Mouse (Mus musculus) right cerebral cortex, adult 18-20 months (tissue): Measurements from ENCODE around the gene Cacng6.
"Not testable (repeated sequence)": the region's sequence is repeated elsewhere in the genome, so short reads cannot be mapped to it uniquely, and the experiment has no call there.

Experiments used
- DNase-seq: peaks from one replicate; pipeline ENCODE4 v3.0.0; 2022; ENCODE audit warnings: mixed read lengths

Cacng6 gene

DNA sequence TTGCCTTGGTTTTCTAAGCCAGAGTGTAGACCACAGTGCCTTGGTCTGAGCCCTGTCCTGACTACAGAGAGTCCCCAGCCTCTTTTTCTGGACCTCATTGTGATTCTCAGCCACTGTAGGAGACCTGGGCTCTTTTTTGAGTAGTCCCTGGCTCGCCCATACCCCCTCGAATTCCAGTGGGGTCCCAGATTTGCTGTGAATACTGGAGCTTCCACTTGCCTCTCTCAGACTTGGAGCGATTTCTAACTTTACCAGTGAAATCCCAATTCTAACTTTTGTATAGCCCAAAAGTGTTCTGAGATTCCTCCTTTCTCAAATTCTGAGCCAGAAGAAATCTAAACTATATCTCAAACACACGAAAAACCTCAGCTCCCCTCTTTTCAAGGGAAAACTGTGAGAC, at the start of gene Cacng6:
Cacng6 (plus strand) TSS at position 301 of the 400 bp plus-strand sequence.
- no peak for DNase-seq

DNA sequence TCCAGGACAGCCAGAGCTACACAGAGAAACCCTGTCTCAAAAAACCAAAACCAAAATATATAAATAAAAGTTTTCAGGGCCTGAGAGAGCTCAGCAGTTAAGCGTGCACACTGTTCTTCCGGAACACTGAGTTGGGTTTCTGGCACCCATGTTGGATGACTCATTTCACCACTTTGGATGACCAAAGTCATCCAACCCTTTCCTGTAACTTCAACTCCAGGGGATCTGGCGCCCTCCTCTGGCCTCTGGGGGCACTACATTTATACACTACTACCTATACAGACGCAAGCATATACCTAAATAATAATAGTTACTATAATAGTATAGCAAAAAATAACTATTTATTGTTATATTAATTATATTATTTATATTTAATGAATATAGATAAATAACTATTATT, 47.2 kb upstream of the Cacng6 start:
- DNase-seq = no peak

DNA sequence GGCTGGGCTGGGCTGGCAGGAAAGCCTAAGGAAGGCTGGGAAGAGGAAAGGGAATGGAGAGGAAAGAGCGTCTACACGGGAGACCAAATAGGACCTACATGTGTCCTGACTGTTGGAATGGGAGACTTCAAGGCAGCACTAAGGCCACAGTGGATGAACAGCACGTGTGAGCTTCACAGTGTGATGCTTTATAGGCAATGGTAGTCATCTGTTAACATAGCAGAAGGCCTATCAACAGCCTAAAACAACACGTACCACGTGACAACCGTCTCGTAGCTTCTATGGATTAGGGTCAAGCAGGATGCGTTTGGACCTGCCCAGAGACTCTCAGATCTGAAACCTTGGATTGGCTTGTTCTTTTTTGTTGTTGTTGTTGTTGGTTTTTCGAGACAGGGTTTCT, 41.9 kb upstream of the Cacng6 start:
- no peak for DNase-seq

DNA sequence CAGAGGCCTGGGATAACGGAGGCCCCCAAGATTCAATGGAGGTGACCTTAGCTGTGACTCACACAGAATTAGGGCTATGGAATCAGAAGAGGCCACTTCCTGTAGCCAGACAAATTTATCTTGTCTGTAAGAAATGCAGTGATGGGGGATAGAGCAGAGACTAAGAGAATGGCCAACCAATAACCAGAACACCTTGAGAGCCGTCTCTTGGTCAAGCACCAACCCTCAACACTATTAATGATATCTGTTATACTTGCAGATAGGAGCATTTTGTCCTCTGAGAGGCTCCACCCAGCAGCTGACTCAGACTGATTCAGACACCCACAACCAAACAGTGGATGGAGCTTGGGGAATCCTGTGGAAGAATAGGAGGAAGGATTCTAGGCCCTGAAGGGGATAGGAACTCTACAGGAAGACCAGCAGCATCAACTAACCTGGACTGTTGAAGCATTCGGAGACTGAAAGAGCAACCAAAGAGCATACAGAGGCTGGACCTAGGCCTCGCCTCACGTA, 39.1 kb upstream of the Cacng6 start:
- DNase-seq = no peak

DNA sequence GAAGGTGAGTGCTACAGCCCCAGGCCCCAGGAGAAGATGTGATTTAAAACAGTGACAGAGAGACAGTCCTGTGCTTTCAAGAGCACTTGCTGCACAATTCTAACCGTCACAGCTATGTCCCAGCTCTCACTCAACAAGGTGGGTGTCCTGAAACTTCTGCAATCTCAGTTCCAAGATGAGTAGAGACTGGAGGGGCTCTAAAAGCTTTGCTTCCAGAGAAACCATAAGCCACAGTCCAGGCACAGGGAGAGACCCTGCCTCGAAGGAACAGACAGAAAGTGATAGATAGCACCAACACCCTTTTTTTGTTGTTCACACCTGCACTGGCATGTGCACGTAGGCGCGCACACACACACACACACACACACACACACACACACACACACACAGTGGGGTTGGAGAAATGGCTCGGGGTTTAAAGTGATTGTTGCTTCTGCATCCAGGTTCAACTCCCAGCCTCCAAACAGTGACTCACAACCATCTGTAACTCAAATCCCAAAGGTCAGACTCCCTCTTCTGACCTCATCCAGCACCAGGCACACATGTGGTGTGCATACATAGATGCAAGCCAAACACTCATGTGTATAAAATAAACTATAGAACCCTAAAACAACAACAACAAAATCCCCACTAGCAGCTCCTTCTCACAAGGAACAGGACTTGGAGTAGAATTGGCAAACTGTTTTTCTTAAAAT, 37.8 kb upstream of the Cacng6 start:
- no peak for DNase-seq

DNA sequence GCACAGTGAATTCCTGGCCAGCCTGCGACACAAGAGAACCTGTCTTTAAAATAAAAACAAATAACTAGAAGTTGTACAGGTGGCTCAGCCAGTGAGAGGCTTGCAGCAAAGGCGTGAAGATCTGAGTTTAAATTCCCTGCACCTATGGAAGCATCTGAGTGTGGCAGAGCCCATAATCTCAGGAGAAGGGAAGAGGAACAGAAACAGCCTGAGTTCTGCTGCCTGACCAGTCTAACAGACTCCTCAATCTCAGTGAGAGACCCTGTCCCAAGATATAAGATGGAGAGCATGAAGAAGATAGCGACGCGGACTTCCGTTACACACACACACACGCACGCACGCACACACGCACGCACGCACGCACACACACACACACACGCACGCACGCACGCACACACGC, 36.2 kb upstream of the Cacng6 start:
- DNase-seq = no peak

DNA sequence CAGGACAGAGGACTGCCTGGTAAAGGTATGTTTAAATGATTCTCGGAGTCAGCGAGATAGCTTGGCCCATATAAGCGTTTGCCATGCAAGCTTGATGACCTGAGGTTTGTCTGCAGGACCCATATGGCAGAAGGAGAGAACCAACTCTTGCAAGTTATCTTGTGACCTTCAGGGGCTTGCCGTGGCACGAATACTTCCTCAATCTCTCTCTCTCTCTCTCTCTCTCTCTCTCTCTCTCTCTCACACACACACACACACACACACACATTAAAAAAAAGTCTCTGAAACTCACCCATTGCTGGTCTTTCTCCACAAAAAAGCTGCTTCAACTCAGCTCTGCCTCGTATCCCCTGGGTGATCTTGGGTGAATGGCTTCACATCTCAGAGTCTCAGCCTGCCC, 35.1 kb upstream of the Cacng6 start:
- DNase-seq = no peak

DNA sequence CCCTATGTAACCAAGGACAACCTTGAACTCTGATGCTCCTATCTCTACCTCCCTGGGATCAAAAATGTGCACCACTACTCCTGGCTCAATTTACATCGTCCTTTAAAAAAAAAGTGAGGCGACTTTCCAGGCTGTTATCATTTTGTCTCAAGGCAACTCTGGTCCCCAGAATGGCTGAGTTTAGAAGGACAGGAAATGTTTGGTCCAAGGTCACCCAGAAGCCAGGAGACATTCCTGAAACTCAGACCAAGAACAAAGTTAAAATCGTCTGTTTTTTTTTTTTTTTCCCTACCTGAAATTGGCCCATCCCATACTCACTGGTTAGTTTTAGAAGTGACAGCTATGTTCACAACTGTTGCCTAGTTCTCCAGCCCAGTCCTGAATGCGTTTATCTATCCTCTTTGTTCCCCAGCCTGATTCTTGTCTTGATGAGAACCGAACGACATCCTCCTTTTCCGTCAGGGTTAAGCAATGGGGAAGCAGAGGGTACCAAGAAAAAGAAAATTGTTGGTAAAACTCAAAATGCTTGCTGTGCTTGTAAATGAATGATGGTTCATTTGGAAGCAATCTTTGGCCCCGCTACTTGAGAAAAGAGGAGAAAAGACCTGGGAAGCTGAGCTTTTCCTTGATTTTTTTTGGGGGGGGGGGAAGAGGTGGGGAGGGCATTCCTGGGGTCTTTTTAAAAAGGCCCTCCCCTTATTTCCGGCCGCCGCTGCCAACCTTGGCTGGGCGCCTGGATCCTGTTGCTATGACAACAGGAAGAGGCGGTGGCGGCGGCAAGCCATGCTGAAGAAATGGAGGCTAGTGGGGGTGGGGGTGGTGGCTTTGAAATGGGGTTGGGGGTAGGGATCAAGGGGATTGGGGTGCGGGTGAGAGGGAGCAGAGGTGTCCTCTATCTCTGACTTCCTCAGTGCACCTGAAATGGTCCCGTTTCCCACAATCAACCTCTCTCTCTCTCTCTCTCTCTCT, 34.3 kb upstream of the Cacng6 start:
- DNase-seq = peak; percentile 79

DNA sequence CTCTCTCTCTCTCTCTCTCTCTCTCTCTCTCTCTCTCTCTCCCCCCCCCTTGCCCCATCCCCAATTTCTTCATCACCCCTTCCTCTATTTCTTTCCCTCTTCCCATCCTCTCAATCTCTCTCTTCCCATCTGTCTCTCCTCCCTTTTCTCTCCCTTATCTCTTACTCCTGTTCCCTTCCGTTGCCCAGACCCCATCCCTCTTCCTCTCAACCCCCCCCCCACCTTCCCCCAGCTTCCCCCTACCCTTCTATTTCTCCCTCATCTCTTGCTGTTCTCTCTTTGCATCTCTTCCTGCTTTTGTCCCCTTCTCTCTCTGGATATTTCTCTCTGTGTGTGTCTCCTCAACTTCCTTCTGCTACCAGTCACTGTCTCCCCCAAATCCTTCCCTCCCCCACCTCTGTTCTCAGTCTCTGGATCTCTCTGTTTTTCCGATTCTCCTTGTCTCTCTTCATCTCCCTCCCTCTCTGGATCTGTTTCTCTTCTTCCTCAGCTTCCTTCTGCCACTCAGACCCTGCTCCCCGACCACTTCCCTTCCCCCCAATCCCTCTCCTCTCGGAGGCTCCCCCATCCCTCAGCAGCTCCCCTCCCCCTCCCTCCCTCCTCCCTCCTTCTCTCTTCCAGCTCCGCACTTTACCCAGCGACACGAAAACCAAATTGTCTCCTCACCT, 33.4 kb upstream of the Cacng6 start, which contains the start of gene Cacng8:
Cacng8 (plus strand) TSS at position 271 of the 668 bp plus-strand sequence.
- no peak for DNase-seq

DNA sequence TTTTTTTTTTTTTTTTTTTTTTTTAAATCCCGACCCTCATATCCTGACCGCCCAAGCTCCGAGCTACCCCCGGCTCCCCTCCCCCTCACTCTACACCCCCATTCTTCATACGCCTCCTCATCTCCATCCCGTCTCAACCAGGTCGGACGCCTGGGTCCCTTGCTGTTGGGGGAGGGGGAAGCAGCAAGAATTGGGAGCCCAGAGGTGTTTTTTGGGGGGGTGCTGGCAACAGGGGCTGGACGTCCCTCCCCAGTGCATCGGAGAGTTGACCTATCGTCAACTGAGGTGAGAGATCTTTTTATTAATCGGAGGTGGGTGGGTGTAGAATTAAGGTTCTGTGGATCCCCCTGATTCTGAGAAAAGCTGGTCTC, 32.9 kb upstream of the Cacng6 start:
- no peak for DNase-seq

DNA sequence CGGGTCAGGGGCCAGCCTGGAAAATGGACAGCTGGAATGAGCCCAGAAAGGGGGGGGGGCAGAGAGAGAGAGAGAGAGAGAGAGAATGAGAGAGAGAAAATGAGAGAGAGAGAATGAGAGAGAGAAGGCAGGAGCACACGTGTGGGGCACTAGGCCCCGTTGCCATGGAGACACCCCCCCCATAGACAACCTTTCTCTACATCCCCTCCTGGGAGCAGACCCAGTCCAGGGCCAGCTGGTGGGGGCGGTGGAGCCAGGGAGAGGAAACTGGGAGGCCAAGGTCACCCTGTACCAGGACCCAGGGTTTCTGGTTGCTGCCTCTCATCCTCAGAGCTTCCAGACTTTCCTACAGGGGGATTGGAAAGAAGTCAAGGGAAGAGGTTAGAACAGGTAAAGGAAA, 32.2 kb upstream of the Cacng6 start:
- DNase-seq = no peak

DNA sequence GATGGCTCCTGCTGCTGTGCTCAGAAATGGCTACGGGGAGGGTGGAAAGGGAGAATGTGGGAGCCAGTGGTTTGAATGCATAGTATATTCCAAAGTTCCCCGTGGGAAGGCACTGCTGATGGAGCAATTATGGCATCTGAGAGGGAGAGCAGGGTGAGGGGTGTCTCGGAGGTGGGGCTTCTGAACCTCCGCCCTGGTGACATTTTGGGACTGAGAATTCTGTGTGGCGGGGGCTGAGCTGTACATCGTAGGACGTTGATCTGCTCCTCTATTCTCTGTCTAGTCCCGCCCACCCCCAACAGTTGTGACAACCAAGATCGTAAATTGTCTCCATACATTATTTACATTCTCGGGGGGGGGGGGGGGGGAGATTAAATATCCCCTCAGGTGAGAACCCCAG, 26.6 kb upstream of the Cacng6 start:
- DNase-seq = no peak

DNA sequence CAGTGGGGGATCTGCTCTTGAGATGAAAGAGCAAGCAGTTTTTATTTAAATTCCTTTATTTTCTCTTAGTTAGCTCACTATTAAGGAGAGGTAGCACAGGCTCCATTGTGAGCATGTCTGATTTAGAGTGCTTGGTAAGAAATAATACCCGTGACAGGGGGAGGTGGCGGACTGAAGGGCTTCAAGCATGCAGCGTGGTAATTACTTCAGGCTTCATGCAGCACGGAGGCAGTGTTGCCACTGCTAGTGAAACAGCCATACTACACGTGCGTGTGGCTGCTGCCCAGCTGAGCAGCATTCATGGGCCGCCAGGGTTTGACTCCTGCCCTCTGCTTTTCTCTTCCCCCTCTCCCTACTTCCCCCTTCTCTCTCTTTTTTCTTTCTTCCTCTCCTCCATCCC, 26.2 kb upstream of the Cacng6 start:
- no peak for DNase-seq

DNA sequence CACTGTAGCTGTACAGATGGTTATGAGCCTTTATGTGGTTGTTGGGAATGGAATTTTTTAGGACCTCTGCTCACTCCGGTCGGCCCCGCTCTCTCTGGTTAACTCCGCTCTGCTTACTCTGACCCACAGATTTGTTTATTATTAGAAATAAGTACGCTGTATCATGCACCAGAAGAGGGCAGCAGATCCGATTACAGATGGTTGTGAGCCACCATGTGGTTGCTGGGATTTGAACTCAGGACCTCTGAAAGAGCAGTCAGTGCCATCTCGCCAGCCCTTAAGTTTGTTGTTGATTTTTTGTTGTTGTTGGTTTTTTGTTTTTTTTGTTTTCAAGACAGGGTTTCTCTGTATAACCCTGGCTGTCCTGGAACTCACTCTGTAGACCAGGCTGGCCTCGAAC, 25.6 kb upstream of the Cacng6 start:
- DNase-seq = not testable (repeated sequence)

DNA sequence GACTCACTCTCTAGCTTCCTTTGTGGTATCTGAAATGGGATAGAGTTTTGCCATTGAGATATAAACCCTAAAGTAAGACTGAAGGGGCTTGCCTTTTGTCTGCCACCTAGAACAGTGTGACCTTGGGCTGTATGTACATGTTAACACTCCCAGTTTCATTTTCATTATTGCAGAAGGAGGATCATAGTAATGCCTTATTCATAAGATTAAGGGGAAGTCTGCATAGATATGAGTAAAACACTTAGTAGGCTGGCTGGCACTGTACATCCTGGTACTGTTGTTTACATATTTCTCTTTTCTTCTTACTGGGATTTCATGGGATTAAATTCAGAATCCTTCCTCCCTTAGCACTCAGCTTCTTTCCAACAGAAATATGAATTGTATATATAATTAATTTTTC, 24.1 kb upstream of the Cacng6 start:
- no peak for DNase-seq

DNA sequence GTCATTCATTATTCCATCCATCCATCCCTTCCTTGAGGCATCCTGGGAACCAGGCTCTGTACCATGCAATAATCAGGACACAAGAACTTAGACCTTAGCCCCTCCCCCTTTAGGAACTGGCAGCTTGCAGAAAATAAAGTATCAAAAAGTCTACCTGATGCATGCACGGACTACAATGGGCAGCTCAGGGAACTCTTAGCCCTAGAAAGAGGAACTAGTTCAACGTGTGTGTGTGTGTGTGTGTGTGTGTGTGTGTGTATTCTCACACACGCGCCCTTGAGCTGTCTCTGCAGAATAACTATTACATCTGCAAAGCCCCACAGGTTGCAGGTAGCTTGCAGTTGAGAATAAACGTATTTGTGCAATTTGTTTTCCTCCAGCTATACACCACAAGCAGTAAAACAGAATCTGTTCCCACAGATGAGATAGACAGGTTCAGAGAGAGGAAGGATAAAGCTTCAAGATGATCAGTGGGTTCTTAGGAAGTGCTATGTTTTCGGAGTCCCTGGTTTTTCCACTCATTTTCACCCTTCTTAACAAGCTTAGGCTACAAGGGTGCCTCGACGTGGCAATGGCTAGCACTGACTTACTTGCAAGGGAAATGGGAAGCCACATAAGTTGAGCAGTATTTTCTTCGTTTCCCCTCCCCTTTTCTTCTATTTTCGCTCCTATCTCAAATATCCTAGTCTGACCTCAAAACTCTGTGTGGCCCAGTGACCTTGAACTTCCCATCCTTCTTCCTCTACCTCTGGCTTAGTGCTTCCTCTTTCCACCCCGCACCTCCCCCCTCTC, 14.1 kb upstream of the Cacng6 start:
- DNase-seq = no peak

DNA sequence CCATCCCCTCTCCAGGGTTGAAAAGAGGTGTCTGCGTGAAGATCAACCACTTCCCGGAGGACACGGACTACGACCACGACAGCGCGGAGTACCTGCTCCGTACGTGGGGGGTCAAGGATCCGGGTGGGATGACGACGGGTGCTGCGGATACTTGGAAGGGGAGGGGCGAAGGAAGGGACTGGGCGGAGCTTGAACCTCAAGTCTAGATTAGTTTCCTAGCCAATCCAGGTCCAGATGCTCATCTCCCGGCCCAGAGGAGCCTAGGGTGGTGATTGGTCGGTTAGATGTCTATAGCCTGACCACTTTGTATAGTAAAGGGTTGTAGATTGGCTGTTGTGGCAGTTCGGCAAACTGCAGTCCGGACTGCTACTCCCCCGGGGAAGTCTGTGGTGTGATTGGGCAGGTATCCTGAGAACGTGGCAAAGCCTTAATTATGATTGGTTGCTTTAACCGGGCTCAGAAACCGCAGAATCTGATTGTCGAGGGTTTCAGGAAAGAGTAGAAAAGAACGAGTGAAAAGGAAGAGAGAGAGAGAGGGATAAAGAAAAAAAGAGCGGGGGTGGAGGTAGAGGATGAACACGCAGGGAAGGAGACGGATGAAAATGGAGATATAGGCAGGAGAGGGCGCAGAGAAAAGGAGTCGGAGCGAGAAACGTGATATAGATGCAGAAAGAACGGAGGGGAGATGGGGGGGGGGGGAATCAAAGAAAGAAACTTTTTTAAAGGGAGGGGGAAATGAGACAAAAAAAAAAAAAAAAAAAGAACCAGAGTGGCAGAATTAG, 12.6 kb upstream of the Cacng6 start:
- peak; percentile 72 for DNase-seq

DNA sequence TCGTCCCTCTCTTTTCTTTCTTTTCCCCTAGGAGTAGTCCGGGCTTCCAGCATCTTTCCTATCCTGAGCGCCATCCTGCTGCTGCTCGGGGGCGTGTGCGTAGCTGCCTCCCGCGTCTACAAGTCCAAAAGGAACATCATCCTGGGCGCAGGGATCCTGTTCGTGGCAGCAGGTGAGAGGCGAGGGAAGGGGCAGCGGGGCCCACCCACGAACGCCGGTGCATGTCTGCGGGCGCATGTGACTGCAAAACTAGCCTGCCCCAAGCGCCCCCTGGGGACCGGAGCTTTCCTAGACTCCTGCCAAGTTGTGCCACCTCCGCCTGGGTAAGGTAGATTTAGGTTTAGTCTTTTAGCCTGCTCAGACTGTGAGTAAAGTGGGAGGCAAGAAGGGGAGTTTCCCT, 12.0 kb upstream of the Cacng6 start:
- DNase-seq = peak; percentile 70

DNA sequence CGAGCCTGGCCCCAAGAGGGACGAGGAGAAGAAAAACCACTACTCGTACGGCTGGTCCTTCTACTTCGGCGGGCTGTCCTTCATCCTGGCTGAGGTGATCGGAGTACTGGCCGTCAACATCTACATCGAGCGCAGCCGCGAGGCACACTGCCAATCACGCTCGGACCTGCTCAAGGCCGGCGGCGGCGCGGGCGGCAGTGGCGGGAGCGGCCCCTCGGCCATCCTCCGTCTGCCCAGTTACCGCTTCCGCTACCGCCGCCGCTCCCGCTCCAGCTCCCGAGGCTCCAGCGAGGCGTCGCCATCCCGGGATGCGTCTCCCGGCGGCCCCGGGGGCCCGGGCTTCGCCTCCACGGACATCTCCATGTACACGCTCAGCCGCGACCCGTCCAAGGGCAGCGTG, 9.1 kb upstream of the Cacng6 start:
- DNase-seq = no peak

DNA sequence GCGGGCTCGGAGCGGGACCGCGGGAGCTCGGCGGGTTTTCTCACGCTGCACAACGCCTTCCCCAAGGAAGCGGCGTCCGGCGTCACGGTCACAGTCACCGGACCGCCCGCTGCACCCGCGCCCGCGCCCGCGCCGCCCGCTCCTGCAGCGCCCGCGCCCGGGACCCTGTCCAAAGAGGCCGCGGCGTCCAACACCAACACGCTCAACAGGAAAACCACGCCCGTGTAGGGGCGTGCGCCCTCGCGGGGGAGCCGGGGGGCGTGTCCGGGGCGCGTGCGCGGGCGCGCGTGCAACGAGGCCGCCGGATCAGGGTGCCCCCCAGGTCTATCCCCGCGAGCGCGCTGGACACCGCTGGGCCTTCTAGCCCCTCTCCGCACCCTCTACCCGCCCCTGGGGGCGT, 8.6 kb upstream of the Cacng6 start:
- DNase-seq = no peak

DNA sequence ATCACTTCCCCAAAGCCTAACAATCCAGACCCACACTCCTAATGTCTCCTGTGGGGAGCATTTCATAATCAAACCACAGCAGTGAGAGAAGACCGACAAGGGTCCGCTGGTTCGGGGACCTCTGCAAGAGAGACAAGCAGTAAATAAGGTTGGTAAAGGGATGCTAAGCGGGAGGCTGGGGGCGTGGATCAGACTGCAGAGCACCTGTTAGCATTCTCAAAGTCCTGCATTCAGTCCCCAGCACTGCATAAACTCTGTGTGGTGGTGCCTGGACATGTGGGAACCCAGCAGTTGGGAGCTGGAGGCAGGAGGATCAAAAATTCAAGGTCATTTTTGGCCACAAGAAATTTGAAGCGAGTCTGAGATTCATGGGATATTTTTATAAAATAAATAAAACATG, 4.1 kb upstream of the Cacng6 start:
- DNase-seq = no peak

DNA sequence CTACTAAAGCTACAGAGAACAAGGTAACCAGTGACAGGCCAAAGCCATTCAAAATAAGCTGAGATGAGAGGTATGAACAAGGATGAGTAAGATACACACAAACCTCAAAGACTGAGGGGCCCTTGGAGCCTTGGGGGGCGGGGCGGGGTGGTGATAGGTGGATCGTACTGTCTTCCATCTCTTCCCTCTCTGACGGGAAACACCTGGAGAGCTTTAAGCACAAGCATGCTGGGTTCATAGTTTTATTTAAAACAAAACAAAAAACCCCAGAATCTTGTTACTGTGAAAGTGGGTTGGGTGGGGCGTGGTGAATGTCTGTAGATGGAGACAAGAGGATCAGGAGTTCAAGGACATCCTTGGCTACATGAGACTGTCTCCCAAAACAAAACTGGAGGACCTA, 3.5 kb upstream of the Cacng6 start:
- no peak for DNase-seq
